Mouse (Mus musculus): Measurements from ENCODE around the gene Tomm20. TPM values are rescaled to one million over a fixed set of nuclear protein-coding genes. Genes with fewer than 3 reads are reported as not detected.
"Not testable (repeated sequence)": the region's sequence is repeated elsewhere in the genome, so short reads cannot be mapped to it uniquely, and the experiment has no call there.

Gene Tomm20
- polyA plus RNA-seq, 1 experiment from 2014 or later, result 222 TPM

DNA sequence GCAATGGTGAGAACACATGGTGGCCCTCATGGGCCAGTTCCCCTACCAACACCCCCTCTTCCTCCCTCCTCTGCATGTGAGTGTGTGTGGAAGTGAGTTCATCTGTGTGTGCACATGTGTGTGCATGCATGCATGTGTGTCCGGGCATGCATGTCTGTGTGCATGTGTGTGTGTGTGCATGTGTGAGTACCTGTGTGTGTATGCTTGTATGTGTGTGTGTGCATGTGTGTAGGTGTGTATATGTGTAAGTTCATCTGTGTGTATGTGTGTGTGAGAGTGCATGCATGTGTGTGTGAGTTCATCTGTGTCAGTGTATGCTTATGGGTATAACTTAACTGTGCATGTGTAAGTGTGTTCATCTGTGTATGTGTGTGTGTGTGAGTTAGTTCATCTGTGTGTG is 27.3 kb downstream of the Tomm20 start:
- H3K9me3 ChIP-seq, result no peaks in the 10 kb centered on the region
- H3K4me3 ChIP-seq (replicated peaks), result no peak overlapping the region
- 95% methylated on average over 1 of the region's 1 CpGs for WGBS
- H3K27ac ChIP-seq, result no peak overlapping the region
- peaks cover 4% of the 10 kb centered on the region; the same call in 1 of the 2 replicates for H3K36me3 ChIP-seq
- H3K4me2 ChIP-seq, result no peak overlapping the region
- peaks cover 23% of the 10 kb centered on the region for H3K4me1 ChIP-seq (replicated peaks)
- H3K9ac ChIP-seq (replicated peaks), result no peak overlapping the region
- no peaks in the 10 kb centered on the region for H3K27me3 ChIP-seq
- ATAC-seq (ENCODE audit: insufficient number of reproducible peaks, insufficient read depth, low FRiP score, low TSS enrichment, low read depth), result no peak

DNA sequence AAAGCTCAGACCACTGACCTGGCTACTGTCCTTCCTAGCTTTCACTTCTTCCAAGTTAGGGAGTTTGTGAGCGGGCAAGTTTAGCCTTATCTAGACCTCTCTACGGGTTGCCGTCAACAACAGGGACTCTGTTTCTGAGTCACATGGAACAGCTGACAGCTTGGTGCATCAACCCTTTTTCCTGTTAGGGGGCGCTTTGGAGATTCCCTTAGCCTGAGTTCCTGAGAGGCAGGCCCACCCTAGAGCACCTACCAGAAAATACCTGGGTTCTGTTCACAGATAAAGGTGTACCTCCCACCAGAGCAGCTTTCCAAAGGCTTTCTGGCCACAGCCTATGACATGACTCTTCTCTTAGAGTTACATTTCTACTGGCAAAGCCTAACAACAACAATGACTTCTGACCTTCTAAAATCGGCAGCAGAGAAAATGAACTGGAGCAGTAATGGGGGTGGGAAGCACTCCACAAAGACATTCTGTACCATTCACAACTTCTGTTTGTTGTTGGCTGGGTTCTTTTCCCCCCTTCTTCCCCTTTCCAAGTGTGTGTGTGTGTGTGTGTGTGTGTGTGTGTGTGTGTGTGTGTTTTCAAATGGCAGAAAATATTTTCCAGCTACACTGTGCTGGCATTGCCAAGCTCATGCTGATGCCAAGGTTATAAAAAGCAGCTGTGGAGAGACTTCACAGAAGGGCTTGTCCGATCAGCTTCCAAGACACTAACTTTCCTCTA is 28.3 kb downstream of the Tomm20 start:
- no peaks in the 10 kb centered on the region for H3K9me3 ChIP-seq
- WGBS, result 66% methylated on average over 6 of the region's 6 CpGs
- no peak overlapping the region for H3K27ac ChIP-seq
- no peaks in the 10 kb centered on the region for H3K36me3 ChIP-seq
- H3K4me1 ChIP-seq (replicated peaks), result peaks cover 27% of the 10 kb centered on the region
- H3K4me3 ChIP-seq (replicated peaks), result no peak overlapping the region
- no peak for ATAC-seq (ENCODE audit: insufficient number of reproducible peaks, insufficient read depth, low FRiP score, low TSS enrichment, low read depth)
- no peak overlapping the region for H3K9ac ChIP-seq (replicated peaks)
- no peak overlapping the region for H3K4me2 ChIP-seq
- H3K27me3 ChIP-seq, result no peaks in the 10 kb centered on the region

DNA sequence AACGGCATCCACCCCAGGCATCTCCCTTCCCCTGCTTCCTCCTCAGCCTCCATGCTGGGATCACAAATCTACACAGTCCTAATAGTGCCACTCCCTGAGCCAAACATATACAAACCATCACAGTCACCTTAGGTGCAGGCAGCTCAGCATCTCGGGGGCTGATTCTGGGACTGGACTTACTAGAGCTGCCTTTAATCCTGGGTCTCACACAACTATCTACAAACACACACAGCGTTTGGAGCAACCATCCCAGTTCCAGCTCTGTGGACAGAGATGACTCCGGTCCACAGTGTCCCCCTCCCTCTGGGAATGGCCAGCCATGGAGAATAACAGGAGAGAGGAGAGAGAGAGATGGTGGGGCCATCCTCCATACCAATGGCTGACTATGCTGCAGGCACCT is 29.0 kb downstream of the Tomm20 start:
- peaks cover 27% of the 10 kb centered on the region for H3K4me1 ChIP-seq (replicated peaks)
- H3K27me3 ChIP-seq, result no peaks in the 10 kb centered on the region
- WGBS, result 84% methylated on average over 4 of the region's 4 CpGs
- no peak overlapping the region for H3K4me3 ChIP-seq (replicated peaks)
- H3K9ac ChIP-seq (replicated peaks), result no peak overlapping the region
- H3K4me2 ChIP-seq, result no peak overlapping the region
- H3K36me3 ChIP-seq, result no peaks in the 10 kb centered on the region
- no peak for ATAC-seq (ENCODE audit: insufficient number of reproducible peaks, insufficient read depth, low FRiP score, low TSS enrichment, low read depth)
- H3K27ac ChIP-seq, result no peak overlapping the region
- no peaks in the 10 kb centered on the region for H3K9me3 ChIP-seq

DNA sequence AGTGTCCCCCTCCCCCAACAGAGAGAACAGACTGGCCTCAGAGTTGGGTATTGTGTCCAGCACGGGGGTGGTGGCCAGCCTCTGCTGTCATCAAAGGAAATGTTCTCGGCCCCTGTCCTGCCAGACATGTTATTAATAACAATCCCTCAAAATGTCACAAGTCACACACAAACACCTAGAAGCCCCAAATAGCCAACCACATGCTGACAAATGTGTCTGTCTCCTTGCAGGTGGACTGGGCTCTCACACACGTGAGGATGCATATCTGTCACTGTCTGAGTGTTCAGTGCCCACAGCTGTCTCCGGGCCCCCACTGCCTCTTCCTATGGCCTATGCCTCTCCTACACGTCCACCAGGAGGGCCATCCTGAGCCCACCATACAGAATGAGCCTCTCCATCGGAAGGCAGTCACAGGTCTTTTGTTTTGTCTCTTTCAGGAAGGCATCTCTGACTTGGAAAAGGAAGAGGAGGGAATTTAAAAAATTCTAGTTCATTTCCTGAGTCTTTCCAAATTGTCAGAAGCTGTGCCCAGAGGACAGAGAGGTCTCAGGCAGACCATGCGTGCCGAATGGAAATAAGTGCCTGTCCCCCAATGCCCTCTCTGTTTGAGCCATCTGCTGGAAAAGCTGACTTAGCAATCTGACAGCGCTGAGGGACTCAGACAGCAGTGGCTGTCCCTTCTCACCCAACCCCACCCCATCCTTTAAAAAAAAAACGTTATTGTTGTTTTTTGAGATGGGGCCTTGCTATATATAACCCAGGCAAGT is 30.9 kb downstream of the Tomm20 start:
- peaks cover 2% of the 10 kb centered on the region; the same call in 1 of the 2 replicates for H3K27me3 ChIP-seq
- no peak for ATAC-seq (ENCODE audit: insufficient number of reproducible peaks, insufficient read depth, low FRiP score, low TSS enrichment, low read depth)
- H3K4me3 ChIP-seq (replicated peaks), result no peak overlapping the region
- H3K4me1 ChIP-seq (replicated peaks), result peaks cover 29% of the 10 kb centered on the region
- whole genome bisulfite sequencing, result 59% methylated on average over 10 of the region's 10 CpGs
- H3K36me3 ChIP-seq, result no peaks in the 10 kb centered on the region
- no peak overlapping the region for H3K9ac ChIP-seq (replicated peaks)
- H3K27ac ChIP-seq, result no peak overlapping the region
- H3K4me2 ChIP-seq, result no peak overlapping the region
- no peaks in the 10 kb centered on the region for H3K9me3 ChIP-seq

DNA sequence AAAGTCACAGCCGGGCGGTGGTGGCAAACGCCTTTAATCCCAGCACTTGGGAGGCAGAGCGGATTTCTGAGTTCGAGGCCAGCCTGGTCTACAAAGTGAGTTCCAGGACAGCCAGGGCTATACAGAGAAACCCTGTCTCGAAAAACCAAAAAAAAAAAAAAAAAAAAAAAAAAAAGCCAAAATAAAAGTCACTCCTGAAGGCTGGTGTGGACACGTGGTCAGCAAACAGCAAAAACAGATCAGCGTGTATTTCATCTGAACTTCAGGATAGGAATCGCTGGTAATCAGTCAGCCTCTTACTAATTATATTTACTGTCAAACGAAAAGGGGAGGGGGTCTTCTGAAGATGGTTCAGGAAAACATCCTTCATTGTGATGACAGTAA is 31.5 kb downstream of the Tomm20 start:
- not testable (repeated sequence) for H3K4me2 ChIP-seq; H3K4me3 ChIP-seq (replicated peaks); ATAC-seq (ENCODE audit: insufficient number of reproducible peaks, insufficient read depth, low FRiP score, low TSS enrichment, low read depth); H3K27me3 ChIP-seq; H3K9me3 ChIP-seq; H3K9ac ChIP-seq (replicated peaks); H3K27ac ChIP-seq; H3K36me3 ChIP-seq
- H3K4me1 ChIP-seq (replicated peaks), result peaks cover 30% of the 10 kb centered on the region
- 69% methylated on average over 10 of the region's 10 CpGs for WGBS

DNA sequence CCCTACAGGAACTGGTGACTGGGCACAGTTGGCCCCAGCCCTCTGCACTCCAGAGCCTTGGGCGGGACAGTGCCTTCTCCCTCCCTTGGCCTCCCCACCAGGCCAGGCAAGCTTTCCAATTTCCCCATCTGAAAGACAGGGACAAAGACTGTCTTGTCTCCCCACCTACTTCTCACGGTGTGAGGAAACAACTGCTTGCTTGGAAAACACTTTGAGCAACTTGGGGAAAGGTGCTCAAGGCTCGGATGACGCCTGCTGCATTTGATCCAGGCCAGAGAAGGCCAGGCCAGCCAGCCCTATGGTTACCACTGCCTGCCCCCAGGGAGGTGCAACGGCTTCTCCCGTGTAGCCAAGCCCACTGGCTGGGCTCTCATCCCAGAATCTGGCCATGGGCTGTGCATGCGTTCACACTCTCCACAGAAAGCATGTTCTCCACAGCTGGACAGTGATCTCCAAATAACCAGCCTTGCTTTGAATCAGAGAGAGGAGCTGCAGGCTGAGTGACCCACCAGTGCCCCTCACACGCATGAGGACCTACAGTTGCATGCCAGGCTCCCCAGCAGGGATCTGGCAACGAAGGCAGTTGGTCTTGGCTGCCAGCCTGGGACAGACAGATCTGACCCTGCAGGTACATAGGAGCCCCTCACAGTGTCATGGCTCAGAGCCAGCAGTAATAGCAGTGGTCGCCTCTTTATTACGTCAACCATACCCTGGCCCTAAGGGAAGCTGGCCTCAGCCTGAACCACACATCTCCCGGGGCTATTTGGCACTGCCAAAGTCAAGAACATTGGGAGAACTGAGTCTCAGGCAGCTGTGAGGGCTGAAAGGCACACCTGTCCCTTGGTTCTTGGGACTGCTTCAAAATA is 32.2 kb downstream of the Tomm20 start:
- H3K27me3 ChIP-seq, result peaks cover 2% of the 10 kb centered on the region; the same call in 1 of the 2 replicates
- no peaks in the 10 kb centered on the region for H3K9me3 ChIP-seq
- H3K4me2 ChIP-seq, result no peak overlapping the region
- H3K9ac ChIP-seq (replicated peaks), result no peak overlapping the region; the same call in 1 of the 2 replicates
- WGBS, result 46% methylated on average over 12 of the region's 12 CpGs
- peak overlapping the region; percentile 20; the same call in 1 of the 2 replicates for H3K27ac ChIP-seq
- H3K4me3 ChIP-seq (replicated peaks), result no peak overlapping the region
- ATAC-seq (ENCODE audit: insufficient number of reproducible peaks, insufficient read depth, low FRiP score, low TSS enrichment, low read depth), result no peak
- H3K36me3 ChIP-seq, result no peaks in the 10 kb centered on the region
- peaks cover 35% of the 10 kb centered on the region for H3K4me1 ChIP-seq (replicated peaks)

DNA sequence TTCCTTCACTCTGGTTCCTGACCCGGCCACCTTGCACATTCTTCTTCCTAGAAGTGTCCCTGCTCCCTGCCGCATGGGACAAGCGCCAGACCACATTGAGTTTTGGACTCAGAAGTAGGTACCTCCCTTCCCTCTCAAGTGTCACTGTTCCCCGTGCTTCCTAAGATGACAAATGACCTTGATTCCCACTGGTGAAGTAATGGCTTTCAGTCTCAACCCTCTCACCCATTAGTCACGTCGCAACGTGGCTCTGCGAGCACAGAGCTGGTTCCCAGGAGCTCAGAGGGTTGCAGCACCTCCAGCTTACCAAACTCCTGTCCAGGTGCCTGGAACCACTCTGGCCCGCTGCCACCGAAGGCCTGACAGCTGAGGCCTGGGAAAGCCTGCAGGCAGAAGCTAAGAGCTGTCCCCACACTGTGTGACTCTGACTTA is 36.3 kb downstream of the Tomm20 start:
- Histone ChIP-seq H3K27ac (peak overlapping the region; percentile 59; the same call in 1 of the 2 replicates), H3K9me3 (no peaks in the 10 kb centered on the region), H3K4me3 (replicated peaks) (no peak overlapping the region), H3K27me3 (peaks cover 5% of the 10 kb centered on the region; the same call in 1 of the 2 replicates), H3K36me3 (no peaks in the 10 kb centered on the region), H3K4me2 (0 out of 2 replicates have a peak overlapping the region, but pooled peaks have one; percentile 8), H3K4me1 (replicated peaks) (peaks cover 25% of the 10 kb centered on the region), H3K9ac (replicated peaks) (no peak overlapping the region)
- 58% methylated on average over 10 of the region's 10 CpGs for WGBS
- no peak for ATAC-seq (ENCODE audit: insufficient number of reproducible peaks, insufficient read depth, low FRiP score, low TSS enrichment, low read depth)

DNA sequence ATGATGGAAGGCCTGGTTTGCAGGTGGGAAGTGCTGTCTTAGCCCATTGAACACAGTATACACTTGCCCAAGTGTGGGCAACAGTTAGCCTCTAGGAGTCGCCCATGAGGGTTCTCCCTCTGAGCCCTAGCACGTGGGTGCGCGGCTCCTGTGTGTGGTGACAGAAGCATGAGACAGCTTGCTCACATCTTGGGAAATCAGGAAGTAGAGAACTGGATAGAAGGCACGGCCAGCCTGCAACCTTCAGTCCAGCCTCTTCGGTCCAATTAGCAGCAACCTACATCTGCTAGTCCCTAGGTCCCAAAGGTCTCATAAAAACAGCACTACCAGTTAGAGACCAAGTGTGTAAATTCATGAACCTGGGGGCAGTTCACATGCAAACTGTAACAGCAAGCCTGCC is 36.8 kb downstream of the Tomm20 start:
- H3K9ac ChIP-seq (replicated peaks), result no peak overlapping the region
- no peak overlapping the region for H3K4me3 ChIP-seq (replicated peaks)
- H3K4me1 ChIP-seq (replicated peaks), result peaks cover 24% of the 10 kb centered on the region
- peaks cover 5% of the 10 kb centered on the region; the same call in 1 of the 2 replicates for H3K27me3 ChIP-seq
- ATAC-seq (ENCODE audit: insufficient number of reproducible peaks, insufficient read depth, low FRiP score, low TSS enrichment, low read depth), result 0 out of 2 replicates have a peak, but pooled peaks have one; percentile 17
- H3K4me2 ChIP-seq, result 0 out of 2 replicates have a peak overlapping the region, but pooled peaks have one; percentile 8
- no peaks in the 10 kb centered on the region for H3K9me3 ChIP-seq
- H3K36me3 ChIP-seq, result no peaks in the 10 kb centered on the region
- 0 out of 2 replicates have a peak overlapping the region, but pooled peaks have one; percentile 59 for H3K27ac ChIP-seq
- WGBS, result 57% methylated on average over 6 of the region's 6 CpGs

DNA sequence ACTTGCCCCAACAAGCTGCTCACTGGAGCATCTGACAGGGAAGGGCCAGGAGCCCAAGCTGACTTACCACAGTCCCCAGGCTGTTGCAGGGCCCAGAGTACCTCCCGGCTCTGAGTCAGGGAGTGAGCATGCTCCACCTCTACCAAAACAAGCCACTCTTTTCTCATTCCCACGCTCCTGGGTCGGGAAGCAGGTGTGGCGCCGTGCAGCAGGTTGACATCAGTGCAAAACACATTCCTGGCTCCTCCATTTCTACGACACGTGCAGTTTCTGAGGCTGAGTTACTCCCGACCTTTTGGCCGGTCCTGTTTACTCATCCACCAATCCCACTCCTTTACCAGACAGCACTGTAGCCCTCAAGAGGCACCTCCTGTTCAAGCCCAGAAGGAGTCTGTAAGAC is 37.7 kb downstream of the Tomm20 start:
- Histone ChIP-seq H3K4me3 (replicated peaks) (no peak overlapping the region), H3K9ac (replicated peaks) (no peak overlapping the region), H3K9me3 (no peaks in the 10 kb centered on the region), H3K36me3 (no peaks in the 10 kb centered on the region), H3K27me3 (peaks cover 5% of the 10 kb centered on the region; the same call in 1 of the 2 replicates), H3K27ac (no peak overlapping the region), H3K4me2 (no peak overlapping the region), H3K4me1 (replicated peaks) (peaks cover 16% of the 10 kb centered on the region)
- WGBS, result 72% methylated on average over 9 of the region's 9 CpGs
- no peak for ATAC-seq (ENCODE audit: insufficient number of reproducible peaks, insufficient read depth, low FRiP score, low TSS enrichment, low read depth)

DNA sequence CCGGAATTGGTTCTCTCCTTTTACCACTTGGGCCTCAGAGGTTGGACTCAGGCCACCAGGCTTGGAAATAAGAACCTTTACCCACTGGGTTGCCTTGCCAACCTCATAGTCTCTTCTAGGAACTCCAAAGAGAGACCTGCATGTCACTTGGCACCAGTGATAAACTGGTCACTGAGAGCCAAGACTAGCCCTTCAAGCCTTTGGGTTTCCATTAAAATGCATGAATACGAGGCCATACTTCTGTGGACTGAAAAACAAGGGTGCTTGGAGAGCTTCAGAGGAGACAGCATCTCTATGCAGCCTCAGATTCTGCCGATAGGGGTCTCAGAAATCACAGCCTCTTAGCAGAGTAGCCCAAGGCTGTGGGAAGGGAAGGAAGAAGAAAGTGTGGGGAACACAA is 38.3 kb downstream of the Tomm20 start:
- H3K4me3 ChIP-seq (replicated peaks), result no peak overlapping the region
- 82% methylated on average over 3 of the region's 3 CpGs for WGBS
- no peak for ATAC-seq (ENCODE audit: insufficient number of reproducible peaks, insufficient read depth, low FRiP score, low TSS enrichment, low read depth)

More for the DNA sequence above, 38.3 kb downstream of the Tomm20 start:
- no peaks in the 10 kb centered on the region for H3K9me3 ChIP-seq
- H3K36me3 ChIP-seq, result no peaks in the 10 kb centered on the region
- H3K9ac ChIP-seq (replicated peaks), result no peak overlapping the region
- H3K4me1 ChIP-seq (replicated peaks), result peaks cover 15% of the 10 kb centered on the region
- no peak overlapping the region for H3K27ac ChIP-seq
- no peak overlapping the region for H3K4me2 ChIP-seq
- H3K27me3 ChIP-seq, result peaks cover 5% of the 10 kb centered on the region; the same call in 1 of the 2 replicates
